ENCODE assay signal across 8 mouse cellular contexts in genomic region chr11:115814605-115815450, GRCm38 (mm10). TPM values are rescaled to one million over a fixed set of nuclear protein-coding genes. Genes with fewer than 3 reads are reported as not detected.
A peak's percentile ranks its signal among the peaks of the same experiment; 100 is the strongest.
DNase-seq lines count a peak whose midpoint lies in the region; ATAC-seq and TF ChIP-seq lines count a peak whose summit lies in the region.

Gene Tsen54 (plus strand): TSS chr11:115814724.

- H3K27ac ChIP-seq in bone marrow, adult 2 months (ENCODE audit: control insufficient read depth, insufficient read depth, low read depth, low read length, poor library complexity): peak within 1 kb of the TSS; percentile 64
- peak within 1 kb of the TSS; percentile 90 for H3K27ac ChIP-seq in embryonic facial prominence, embryonic 15.5 days (replicated peaks)
- peak within 1 kb of the TSS; percentile 82 for H3K27ac ChIP-seq in heart, embryonic 11.5 days (ENCODE audit: low read depth, low read length)
- H3K27ac ChIP-seq in kidney, embryonic 16.5 days (ENCODE audit: low read length): peak within 1 kb of the TSS; percentile 50
- H3K27ac ChIP-seq in liver, embryonic 12.5 days: peak within 1 kb of the TSS; percentile 82

- H3K4me3 ChIP-seq in bone marrow, adult 2 months (replicated peaks; ENCODE audit: control insufficient read depth, low read depth, low read length): peak within 1 kb of the TSS; percentile 83
- H3K4me3 ChIP-seq in embryonic facial prominence, embryonic 15.5 days (replicated peaks): peak within 1 kb of the TSS; percentile 81
- H3K4me3 ChIP-seq in heart, embryonic 11.5 days (ENCODE audit: low read depth, low read length): peak within 1 kb of the TSS; percentile 89
- H3K4me3 ChIP-seq in kidney, embryonic 16.5 days (ENCODE audit: low read length): peak within 1 kb of the TSS; percentile 96
- peak within 1 kb of the TSS; percentile 93 for H3K4me3 ChIP-seq in liver, embryonic 12.5 days

- ATAC-seq in embryonic facial prominence, embryonic 15.5 days (ENCODE audit: insufficient number of reproducible peaks, low FRiP score, low TSS enrichment, low read depth): peak; percentile 37
- peak; percentile 47 for ATAC-seq in heart, embryonic 11.5 days (replicated peaks; ENCODE audit: insufficient number of reproducible peaks, low FRiP score, low TSS enrichment)
- ATAC-seq in kidney, embryonic 16.5 days (ENCODE audit: low FRiP score, low TSS enrichment): peak; percentile 47
- ATAC-seq in liver, embryonic 12.5 days: peak; percentile 65

- H3K4me1 ChIP-seq in bone marrow, adult 2 months (ENCODE audit: control insufficient read depth, insufficient read depth, low read length): 0 out of 2 replicates have a peak, but pooled peaks cover 2% of the 10 kb centered on the region
- peaks cover 46% of the 10 kb centered on the region for H3K4me1 ChIP-seq in embryonic facial prominence, embryonic 15.5 days
- peaks cover 38% of the 10 kb centered on the region for H3K4me1 ChIP-seq in heart, embryonic 11.5 days (ENCODE audit: control insufficient read depth, insufficient read depth, low read length)
- H3K4me1 ChIP-seq in kidney, embryonic 16.5 days (ENCODE audit: insufficient read depth, low read length): peaks cover 45% of the 10 kb centered on the region
- H3K4me1 ChIP-seq in liver, embryonic 12.5 days: peaks cover 54% of the 10 kb centered on the region

- TF ChIP-seq CTCF in bone marrow, adult 2 months (IDR thresholded peaks at IDR 0.05; ENCODE audit: control insufficient read depth, insufficient read depth, low read length): no peak

- 2% methylated on average over 84 of the region's 84 CpGs for whole genome bisulfite sequencing in bone marrow, adult 2 months
- 3% methylated on average over 79 of the region's 84 CpGs for WGBS in embryonic facial prominence, embryonic 15.5 days
- WGBS in heart, embryonic 11.5 days (ENCODE audit: insufficient replicate concordance): under 1% methylated on average over 76 of the region's 84 CpGs
- under 1% methylated on average over 65 of the region's 84 CpGs for WGBS in kidney, embryonic 16.5 days
- under 1% methylated on average over 84 of the region's 84 CpGs for WGBS in liver, embryonic 12.5 days (ENCODE audit: insufficient replicate concordance)

- DNase-seq in A20 (ENCODE audit: low read depth, low spot score): peak; percentile 89
- peak; percentile 87 for DNase-seq in naive thymus-derived CD4-positive, alpha-beta T cell, adult 2 months (ENCODE audit: low read depth)
- DNase-seq in splenic B cell, adult 2 months (ENCODE audit: low read depth, low spot score): peak; percentile 88

- peak within 1 kb of the TSS; percentile 96 for H3K4me2 ChIP-seq in embryonic facial prominence, embryonic 15.5 days (replicated peaks)
- H3K4me2 ChIP-seq in heart, embryonic 11.5 days: peak within 1 kb of the TSS; percentile 91
- peak within 1 kb of the TSS; percentile 75 for H3K4me2 ChIP-seq in kidney, embryonic 16.5 days (replicated peaks; ENCODE audit: low read depth, low read length)
- H3K4me2 ChIP-seq in liver, embryonic 12.5 days: peak within 1 kb of the TSS; percentile 99

- peaks cover 22% of the 10 kb centered on the region for H3K36me3 ChIP-seq in embryonic facial prominence, embryonic 15.5 days
- H3K36me3 ChIP-seq in heart, embryonic 11.5 days (ENCODE audit: control insufficient read depth, insufficient read depth, low read length): peaks cover 12% of the 10 kb centered on the region
- peaks cover 16% of the 10 kb centered on the region for H3K36me3 ChIP-seq in kidney, embryonic 16.5 days (ENCODE audit: insufficient read depth, low read length)
- H3K36me3 ChIP-seq in liver, embryonic 12.5 days: peaks cover 52% of the 10 kb centered on the region
- peaks cover 2% of the 10 kb centered on the region; the same call in 1 of the 2 replicates for H3K36me3 ChIP-seq in splenic B cell, adult 2 months (ENCODE audit: control insufficient read depth, insufficient read depth, low read length, poor library complexity, severe bottlenecking)

- H3K9ac ChIP-seq in embryonic facial prominence, embryonic 15.5 days: peak within 1 kb of the TSS; percentile 78
- H3K9ac ChIP-seq in heart, embryonic 11.5 days (ENCODE audit: low read depth, low read length): peak within 1 kb of the TSS; percentile 82
- peak within 1 kb of the TSS; percentile 91 for H3K9ac ChIP-seq in kidney, embryonic 16.5 days (replicated peaks; ENCODE audit: low read length)
- H3K9ac ChIP-seq in liver, embryonic 12.5 days: peak within 1 kb of the TSS; percentile 90

- no peaks in the 10 kb centered on the region for H3K9me3 ChIP-seq in embryonic facial prominence, embryonic 15.5 days (replicated peaks)
- no peaks in the 10 kb centered on the region for H3K9me3 ChIP-seq in heart, embryonic 11.5 days (replicated peaks; ENCODE audit: control insufficient read depth, low read length)
- H3K9me3 ChIP-seq in kidney, embryonic 16.5 days (ENCODE audit: low read length): no peaks in the 10 kb centered on the region
- H3K9me3 ChIP-seq in liver, embryonic 12.5 days (replicated peaks): no peaks in the 10 kb centered on the region

- no peaks in the 10 kb centered on the region for H3K27me3 ChIP-seq in embryonic facial prominence, embryonic 15.5 days
- H3K27me3 ChIP-seq in heart, embryonic 11.5 days (ENCODE audit: control insufficient read depth, insufficient read depth, low read length): no peaks in the 10 kb centered on the region
- no peaks in the 10 kb centered on the region for H3K27me3 ChIP-seq in kidney, embryonic 16.5 days (ENCODE audit: insufficient read depth, low read length)
- H3K27me3 ChIP-seq in liver, embryonic 12.5 days (replicated peaks): no peaks in the 10 kb centered on the region
- no peaks in the 10 kb centered on the region for H3K27me3 ChIP-seq in splenic B cell, adult 2 months (ENCODE audit: control insufficient read depth, insufficient read depth, low read length, poor library complexity, severe bottlenecking)

- peak; percentile 57; the same call in 1 of the 2 replicates for TF ChIP-seq POLR2A in bone marrow, adult 2 months (IDR thresholded peaks at IDR 0.05; ENCODE audit: borderline replicate concordance, control insufficient read depth, low read depth, low read length)

RNA-seq across cellular contexts. Expression of gene Tsen54, which starts in this region (rescaled TPM):
- polyA plus RNA-seq in bone marrow, adult 2 months (2011; ENCODE audit: insufficient read depth, insufficient read length, low replicate concordance, missing spikeins): 10.3 and 11.6 TPM in 2 replicates
- 31.5 and 34.8 TPM in 2 replicates for polyA plus RNA-seq in embryonic facial prominence, embryonic 15.5 days (2015; fragmentation: Nextera tagmentation; extraction: Ambion mirVana)
- 20.8 TPM in 2 replicates for polyA plus RNA-seq in heart, embryonic 11.5 days (2014; fragmentation: Nextera tagmentation; extraction: Ambion mirVana)
- polyA plus RNA-seq in kidney, embryonic 16.5 days (2015; fragmentation: Nextera tagmentation; extraction: Ambion mirVana): 48.1 and 50.2 TPM in 2 replicates
- 23.5 and 25.6 TPM in 2 replicates for polyA plus RNA-seq in liver, embryonic 12.5 days (2016; fragmentation: Nextera tagmentation; extraction: Ambion mirVana)

Comparison
In these comparisons a context has a peak if more than half of its experiments do, and no peak if none do; other contexts are left out.
1. Peak in every context shown above with its lines: DNase-seq, ATAC-seq, H3K4me3 ChIP-seq and H3K27ac ChIP-seq.